Mouse (Mus musculus) stomach, embryonic 16.5 days (tissue): ENCODE measurements around the gene Slc35f4. TPM values are rescaled to one million over a fixed set of nuclear protein-coding genes. Genes with fewer than 3 reads are reported as not detected.

ENCODE experiments used
- ATAC-seq: fragments of 200-750 bp; cut with Nextera tagmentation; 2 replicates; pipeline ENCODE4 v1.8.0; 2017; ENCODE audit warnings: moderate number of reproducible peaks, moderate TSS enrichment; ENCODE audit not compliant: insufficient read depth, low FRiP score
- H3K27ac ChIP-seq: fragments of 300-500 bp; sonication (generic); 2 replicates; pipeline ENCODE4 v1.5.1; 2014; ENCODE audit warnings: low read length
- H3K27me3 ChIP-seq: fragments of 300-500 bp; sonication (generic); 2 replicates; pipeline ENCODE4 v1.6.1; 2014; ENCODE audit warnings: low read length, control low read depth, mixed read lengths; ENCODE audit not compliant: control insufficient read depth, insufficient read depth
- H3K36me3 ChIP-seq: fragments of 300-500 bp; sonication (generic); 2 replicates; pipeline ENCODE4 v1.6.1; 2014; ENCODE audit warnings: low read length; ENCODE audit not compliant: control insufficient read depth, insufficient read depth
- H3K4me1 ChIP-seq: fragments of 300-500 bp; sonication (generic); 2 replicates; pipeline ENCODE4 v1.6.1; 2014; ENCODE audit warnings: low read length, control low read depth, mixed read lengths; ENCODE audit not compliant: control insufficient read depth, insufficient read depth
- H3K4me2 ChIP-seq: fragments of 300-500 bp; sonication (generic); 2 replicates; pipeline ENCODE4 v1.6.1; 2014; ENCODE audit warnings: low read depth, low read length, mixed read lengths
- H3K4me3 ChIP-seq: fragments of 300-500 bp; sonication (generic); replicated peaks from 2 replicates; pipeline ENCODE4 v1.5.1; 2014; ENCODE audit warnings: mild to moderate bottlenecking, low read length
- H3K9ac ChIP-seq: fragments of 300-500 bp; sonication (generic); 2 replicates; pipeline ENCODE4 v1.6.1; 2014; ENCODE audit warnings: low read length
- H3K9me3 ChIP-seq: fragments of 300-500 bp; sonication (generic); replicated peaks from 2 replicates; pipeline ENCODE4 v1.6.1; 2016; ENCODE audit warnings: low read length, control low read depth; ENCODE audit not compliant: control insufficient read depth
- WGBS: fragments of 180-500 bp; shearing (Covaris S2); extraction: QIAGEN DNeasy Blood & Tissue Kit; methylation state at CpG from one replicate; pipeline ENCODE4 v1.1.7; 2014; 5-methylcytosine and 5-hydroxymethylcytosine counted together
- polyA plus RNA-seq: library from polyadenylated mRNA; unstranded; fragments of >200 nt; fragmentation: Nextera tagmentation; extraction: Ambion mirVana; gene quantifications from 2 replicates; pipeline ENCODE4 v1.2.1, GENCODE M21; 2015

Slc35f4 gene
- polyA plus RNA-seq, 1 experiment from 2014 or later: 0.18 TPM

DNA sequence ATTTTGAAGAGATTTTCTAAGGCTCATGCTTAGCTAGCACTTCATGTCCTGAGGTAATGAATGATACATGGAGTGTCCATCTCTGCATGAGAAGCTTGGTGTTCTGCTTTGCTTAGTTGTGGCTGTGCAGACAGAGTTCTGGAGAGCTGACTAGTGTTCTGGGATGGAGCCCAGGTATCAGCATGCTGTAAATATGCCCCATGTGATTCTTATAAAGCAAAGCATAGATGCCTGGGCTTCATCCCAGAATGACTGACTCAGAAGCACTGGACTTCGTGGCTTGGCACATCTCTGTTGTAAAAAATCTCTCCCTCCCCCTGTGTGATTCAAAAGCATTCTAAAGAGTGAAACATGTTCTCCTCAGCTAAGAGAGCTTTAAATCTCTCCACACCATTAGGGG lies 32.1 kb downstream of the Slc35f4 start:
- Histone ChIP-seq H3K9ac (no peak overlapping the region), H3K36me3 (no peaks in the 10 kb centered on the region), H3K4me2 (no peak overlapping the region), H3K27ac (no peak overlapping the region), H3K27me3 (no peaks in the 10 kb centered on the region), H3K4me3 (no peak overlapping the region), H3K9me3 (no peaks in the 10 kb centered on the region), H3K4me1 (no peaks in the 10 kb centered on the region)
- ATAC-seq: no peak
- 53% methylated on average over 1 of the region's 1 CpGs for WGBS

DNA sequence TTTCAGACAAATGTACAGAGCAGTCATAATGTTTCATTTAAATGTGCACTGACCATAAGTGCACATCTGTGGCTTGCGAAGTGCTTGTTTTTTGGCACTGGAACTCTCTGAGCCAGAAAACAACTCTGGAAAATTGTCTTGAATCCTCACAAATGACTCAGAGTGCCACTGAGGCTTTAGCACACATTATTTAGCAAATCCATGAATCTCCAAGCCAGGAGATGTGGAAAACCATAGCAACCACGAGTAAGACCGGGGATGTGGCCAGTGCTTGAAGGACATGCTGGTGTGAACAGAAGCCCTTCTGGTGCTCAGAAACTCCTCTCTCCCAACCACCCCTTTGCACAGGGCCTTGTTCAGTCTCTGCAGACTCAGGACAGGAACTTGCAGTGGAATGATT lies 33.3 kb downstream of the Slc35f4 start:
- ATAC-seq: no peak
- H3K4me2 ChIP-seq: no peak overlapping the region

DNA sequence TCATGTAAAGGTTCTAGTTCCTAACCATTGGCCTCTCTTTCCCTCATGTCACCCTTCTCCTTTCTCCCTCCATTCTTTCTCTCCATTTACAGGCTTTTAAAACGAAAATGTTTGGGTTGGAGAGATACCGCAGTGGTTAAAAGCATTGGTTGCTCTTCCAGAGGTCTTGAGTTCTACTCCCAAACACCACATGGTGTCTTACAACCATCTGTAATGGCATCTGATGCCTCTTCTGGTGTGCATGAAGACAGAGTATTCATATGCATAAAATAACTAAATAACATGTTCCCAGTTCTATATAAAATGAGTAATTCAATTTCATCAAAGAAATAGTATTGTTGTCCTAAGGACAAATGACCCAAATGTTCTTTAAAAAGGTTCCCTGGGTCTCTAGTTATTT lies 49.2 kb downstream of the Slc35f4 start:
- Histone ChIP-seq H3K27ac (no peak overlapping the region), H3K36me3 (no peaks in the 10 kb centered on the region), H3K9me3 (no peaks in the 10 kb centered on the region), H3K4me2 (no peak overlapping the region), H3K4me3 (no peak overlapping the region), H3K4me1 (no peaks in the 10 kb centered on the region), H3K9ac (no peak overlapping the region), H3K27me3 (no peaks in the 10 kb centered on the region)
- WGBS: 78% methylated on average over 2 of the region's 2 CpGs
- ATAC-seq: no peak

More for the DNA sequence above, 33.3 kb downstream of the Slc35f4 start:
- Histone ChIP-seq H3K4me3 (no peak overlapping the region), H3K27me3 (no peaks in the 10 kb centered on the region), H3K4me1 (no peaks in the 10 kb centered on the region), H3K9ac (no peak overlapping the region), H3K9me3 (no peaks in the 10 kb centered on the region), H3K36me3 (no peaks in the 10 kb centered on the region), H3K27ac (no peak overlapping the region)
- WGBS: 72% methylated on average over 3 of the region's 3 CpGs

DNA sequence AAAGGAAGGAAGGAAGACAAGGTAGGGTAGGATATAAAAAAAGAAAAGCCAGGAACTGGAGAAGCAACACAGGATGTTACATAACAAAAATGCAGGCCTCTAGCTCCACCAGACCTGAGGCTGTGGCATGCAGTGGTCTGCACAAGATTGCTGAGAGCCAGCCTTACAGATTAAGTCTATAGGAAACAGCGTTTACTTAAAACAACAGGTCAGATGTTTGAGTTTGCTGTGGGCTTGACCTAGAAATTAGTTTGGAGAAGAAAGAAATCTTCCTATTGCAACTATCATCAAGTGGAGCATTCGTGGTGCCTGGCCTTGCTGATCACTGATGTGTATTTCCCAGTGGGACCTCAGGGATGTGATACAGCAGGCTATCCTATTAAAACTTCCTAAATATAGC lies 64.1 kb downstream of the Slc35f4 start:
- no peaks in the 10 kb centered on the region for H3K4me1 ChIP-seq
- ATAC-seq: no peak
- H3K27ac ChIP-seq: no peak overlapping the region
- no peak overlapping the region for H3K9ac ChIP-seq
- H3K27me3 ChIP-seq: no peaks in the 10 kb centered on the region
- no peak overlapping the region for H3K4me2 ChIP-seq
- H3K4me3 ChIP-seq: no peak overlapping the region
- no peaks in the 10 kb centered on the region for H3K9me3 ChIP-seq
- H3K36me3 ChIP-seq: no peaks in the 10 kb centered on the region
- WGBS: 67% methylated on average over 2 of the region's 2 CpGs

GRCm38 (mm10) chr14:49460799-49461198 lies 65.0 kb downstream of the Slc35f4 start:
- no peak for ATAC-seq
- no peaks in the 10 kb centered on the region for H3K36me3 ChIP-seq
- H3K9me3 ChIP-seq: no peaks in the 10 kb centered on the region
- no peaks in the 10 kb centered on the region for H3K27me3 ChIP-seq
- WGBS: 69% methylated on average over 3 of the region's 3 CpGs
- no peaks in the 10 kb centered on the region for H3K4me1 ChIP-seq
- no peak overlapping the region for H3K4me2 ChIP-seq
- H3K4me3 ChIP-seq: no peak overlapping the region
- H3K9ac ChIP-seq: no peak overlapping the region
- no peak overlapping the region for H3K27ac ChIP-seq

DNA sequence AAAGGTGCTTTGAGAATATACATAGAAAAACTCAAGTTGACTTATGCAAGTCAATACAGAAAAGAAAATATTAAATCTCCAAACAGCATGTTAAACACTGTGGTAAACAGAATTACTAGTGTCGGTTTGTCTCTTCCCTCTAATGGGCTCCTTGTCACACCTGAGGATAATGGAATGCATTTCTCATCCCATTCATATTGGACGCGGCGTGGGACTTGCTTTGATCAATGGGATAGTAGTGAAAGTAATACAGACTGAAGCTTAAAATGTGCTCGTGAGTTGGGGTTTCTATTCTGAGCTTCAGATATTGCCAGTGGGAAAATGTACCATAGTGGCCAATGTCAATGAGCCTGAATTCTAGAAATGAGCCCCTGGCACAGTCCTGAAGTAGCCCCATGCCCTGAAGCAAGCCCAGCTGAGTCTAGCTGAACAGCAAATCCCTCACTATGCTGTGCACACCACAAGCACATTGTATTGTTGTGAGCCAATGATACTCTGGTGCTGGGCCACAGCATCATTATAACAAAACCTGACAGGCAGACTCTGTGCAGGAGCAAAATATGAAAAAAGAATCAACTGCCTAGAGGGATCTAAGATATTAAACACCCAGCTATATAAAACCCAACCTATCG lies 71.4 kb downstream of the Slc35f4 start:
- Histone ChIP-seq H3K27me3 (no peaks in the 10 kb centered on the region), H3K9me3 (no peaks in the 10 kb centered on the region), H3K4me1 (no peaks in the 10 kb centered on the region), H3K36me3 (no peaks in the 10 kb centered on the region), H3K4me2 (no peak overlapping the region), H3K27ac (no peak overlapping the region), H3K4me3 (no peak overlapping the region), H3K9ac (no peak overlapping the region)
- 77% methylated on average over 6 of the region's 6 CpGs for WGBS
- no peak for ATAC-seq

GRCm38 (mm10) chr14:49453782-49454181 lies 72.1 kb downstream of the Slc35f4 start:
- Histone ChIP-seq H3K9me3 (no peaks in the 10 kb centered on the region), H3K27ac (no peak overlapping the region), H3K4me2 (no peak overlapping the region), H3K4me1 (no peaks in the 10 kb centered on the region), H3K27me3 (no peaks in the 10 kb centered on the region), H3K36me3 (no peaks in the 10 kb centered on the region), H3K9ac (no peak overlapping the region), H3K4me3 (no peak overlapping the region)
- ATAC-seq: no peak
- 47% methylated on average over 3 of the region's 3 CpGs for WGBS

- Histone ChIP-seq H3K36me3 (no peaks in the 10 kb centered on the region), H3K4me3 (no peak overlapping the region), H3K27ac (no peak overlapping the region), H3K4me2 (no peak overlapping the region), H3K4me1 (no peaks in the 10 kb centered on the region), H3K9me3 (no peaks in the 10 kb centered on the region), H3K9ac (no peak overlapping the region), H3K27me3 (no peaks in the 10 kb centered on the region)
- ATAC-seq: no peak
- 39% methylated on average over 7 of the region's 7 CpGs for WGBS
Measured at GRCm38 (mm10) chr14:49447669-49448068, 78.2 kb downstream of the Slc35f4 start.

DNA sequence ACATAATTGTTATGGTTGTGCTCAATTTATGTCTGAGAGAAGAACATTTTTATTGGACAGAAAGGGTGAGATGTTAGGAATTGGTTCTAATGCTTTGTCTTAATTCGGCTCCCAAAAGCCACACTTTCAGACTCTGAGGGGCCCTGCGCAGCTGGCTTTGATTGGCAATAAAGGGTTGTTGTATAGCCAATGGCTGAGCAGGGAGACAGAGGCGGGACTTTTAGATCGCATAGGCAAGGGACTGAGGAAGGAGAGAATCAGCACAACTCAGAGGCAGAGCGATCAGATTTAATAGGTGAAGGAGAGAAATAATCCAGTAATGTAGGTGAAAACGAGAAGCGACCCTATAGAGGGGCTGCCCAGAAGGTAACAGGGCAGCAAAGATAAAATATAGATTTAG lies 79.4 kb downstream of the Slc35f4 start:
- Histone ChIP-seq H3K27ac (no peak overlapping the region), H3K9ac (no peak overlapping the region), H3K36me3 (no peaks in the 10 kb centered on the region), H3K9me3 (no peaks in the 10 kb centered on the region), H3K27me3 (no peaks in the 10 kb centered on the region), H3K4me3 (no peak overlapping the region), H3K4me1 (no peaks in the 10 kb centered on the region), H3K4me2 (no peak overlapping the region)
- WGBS: 35% methylated on average over 7 of the region's 7 CpGs
- no peak for ATAC-seq

DNA sequence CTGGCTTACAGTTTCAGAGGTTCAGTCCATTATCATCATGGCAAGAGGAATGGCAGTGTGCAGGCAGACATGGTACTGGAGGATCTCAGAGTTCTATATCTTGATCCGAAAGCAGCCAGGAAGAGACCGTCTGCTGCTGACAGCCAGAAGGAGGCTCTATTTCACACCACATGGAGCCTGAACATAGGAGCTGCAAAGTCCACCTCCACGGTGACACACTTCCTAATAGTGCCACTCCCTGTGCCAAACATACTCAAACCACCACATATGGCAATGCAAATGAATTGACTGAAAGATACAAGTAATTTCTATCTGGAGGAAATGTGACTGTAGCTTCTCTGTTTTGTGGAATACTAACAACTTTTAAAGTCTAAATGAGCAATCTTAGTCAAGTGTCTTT lies 89.0 kb downstream of the Slc35f4 start:
- Histone ChIP-seq H3K4me3 (no peak overlapping the region), H3K36me3 (no peaks in the 10 kb centered on the region), H3K27me3 (no peaks in the 10 kb centered on the region), H3K4me1 (no peaks in the 10 kb centered on the region), H3K4me2 (no peak overlapping the region), H3K27ac (no peak overlapping the region), H3K9me3 (no peaks in the 10 kb centered on the region), H3K9ac (no peak overlapping the region)
- WGBS: 92% methylated on average over 3 of the region's 3 CpGs
- ATAC-seq: no peak
